20 mouse cellular contexts compared by ENCODE assay signal in the genomic region with DNA sequence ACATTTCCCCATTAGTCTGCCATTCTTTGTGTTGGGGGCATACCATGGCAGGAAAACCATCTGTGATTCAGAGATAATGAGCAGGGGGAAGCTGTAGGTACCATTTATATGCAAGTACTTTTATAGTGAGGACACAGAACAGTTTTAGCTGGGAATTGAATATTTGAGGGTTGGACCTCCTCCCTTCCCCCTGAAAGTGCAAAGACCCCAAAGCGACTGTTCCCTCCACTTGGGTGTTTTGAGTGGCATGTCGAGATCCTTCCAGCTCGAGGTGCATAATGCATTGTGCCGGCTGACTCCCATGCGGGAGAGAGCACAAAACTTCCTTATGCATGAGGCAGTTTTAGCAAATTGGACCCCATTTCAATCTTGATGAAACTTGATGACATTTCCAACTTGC.
"Had no signal": no experiment of that assay in that cellular context is flagged by ENCODE, and none has a peak within 500 bp of the region (broad histone marks: within the 10 kb centered on the region; RNA-seq: fewer than 3 reads in every experiment).

No protein-coding gene starts in this region.

- H3K9me3 ChIP-seq: midbrain, embryonic 13.5 days; neural tube, embryonic 13.5 days; neural tube, embryonic 15.5 days had no signal

- ATAC-seq: midbrain, embryonic 13.5 days; midbrain, embryonic 16.5 days had no signal

- H3K27ac ChIP-seq: macrophage; midbrain, embryonic 13.5 days; neural tube, embryonic 13.5 days; neural tube, embryonic 15.5 days had no signal

- H3K27me3 ChIP-seq: megakaryocyte, embryonic 14.5 days; midbrain, embryonic 13.5 days; neural tube, embryonic 13.5 days; neural tube, embryonic 15.5 days had no signal

- DNase-seq: lung, adult 18-20 months; lung, embryonic 14.5 days; lung, postnatal 14 days; lung, postnatal 36 days; retina, postnatal 1 day; right cerebral cortex, adult 18-20 months; right cerebral cortex, postnatal 25 days; right cerebral cortex, postnatal 4 days; spleen, adult 18-20 months; thymus, adult 2 months; thymus, postnatal 25 days; thymus, postnatal 4 days had no signal

- H3K4me2 ChIP-seq: lung, embryonic 14.5 days; midbrain, embryonic 11.5 days; midbrain, embryonic 13.5 days; neural tube, embryonic 13.5 days; neural tube, embryonic 15.5 days had no signal

- H3K36me3 ChIP-seq: midbrain, embryonic 13.5 days; neural tube, embryonic 13.5 days; neural tube, embryonic 15.5 days had no signal

- H3K4me3 ChIP-seq: megakaryocyte, embryonic 14.5 days; midbrain, embryonic 13.5 days; myocyte; neural tube, embryonic 13.5 days; neural tube, embryonic 15.5 days had no signal

- H3K9ac ChIP-seq: lung, embryonic 14.5 days; midbrain, embryonic 13.5 days; neural tube, embryonic 13.5 days; neural tube, embryonic 15.5 days had no signal

- H3K4me1 ChIP-seq: megakaryocyte, embryonic 14.5 days; neural tube, embryonic 13.5 days; neural tube, embryonic 15.5 days had no signal
